Mouse (Mus musculus) cortical plate, adult 2 months (tissue): ENCODE measurements around the gene Fam166b.

Experiments
- CTCF ChIP-seq: fragments of 200-500 bp; IDR thresholded peaks from 2 replicates; pipeline ENCODE4 v1.5.1; 2011; ENCODE audit warnings: mild to moderate bottlenecking, control low read depth, low read length; ENCODE audit not compliant: insufficient read depth; ENCODE audit errors: extremely low read depth
- POLR2A ChIP-seq: fragments of 200-500 bp; IDR thresholded peaks from 2 replicates; pipeline ENCODE4 v1.6.1; 2011; ENCODE audit warnings: mild to moderate bottlenecking, low read length, control low read depth; ENCODE audit not compliant: insufficient read depth; ENCODE audit errors: extremely low read depth

GRCm38 (mm10) chr4:43425197-43425596, 3.7 kb downstream of the Fam166b start:
- TF ChIP-seq CTCF (no peak), POLR2A (no peak)
